Mouse (Mus musculus) gastrocnemius, adult 2 months (tissue): ENCODE results near the gene M1ap. TPM values are rescaled to one million over a fixed set of nuclear protein-coding genes. Genes with fewer than 3 reads are reported as not detected.
A peak's percentile ranks its signal among the peaks of the same experiment; 100 is the strongest.

Experiments
- DNase-seq: peaks from one replicate; pipeline ENCODE4 v3.0.0; 2022
- H3K27ac ChIP-seq: fragments of 200-600 bp; 2 replicates; pipeline ENCODE4 v1.8.1; 2022; ENCODE audit warnings: mild to moderate bottlenecking
- H3K4me3 ChIP-seq: fragments of 200-600 bp; 2 replicates; pipeline ENCODE4 v1.8.1; 2022; ENCODE audit warnings: mild to moderate bottlenecking, moderate library complexity
- CTCF ChIP-seq: fragments of 200-600 bp; IDR thresholded peaks from 2 replicates; pipeline ENCODE4 v1.8.1; 2022; ENCODE audit warnings: antibody characterized with exemption, mild to moderate bottlenecking, moderate library complexity
- intact Hi-C: fragments of 180-260 bp; cut with DNase I; formaldehyde crosslinking; loops from one replicate; pipeline ENCODE4 v1.15.1; 2025
- total RNA-seq, 2 experiments: library from RNA; stranded (reverse); gene quantifications; 2 replicates each; pipeline ENCODE4 v1.2.3; 2021

Gene M1ap
- total RNA-seq, 2 experiments from 2014 or later, result 0.45 TPM; not detected in 1

DNA sequence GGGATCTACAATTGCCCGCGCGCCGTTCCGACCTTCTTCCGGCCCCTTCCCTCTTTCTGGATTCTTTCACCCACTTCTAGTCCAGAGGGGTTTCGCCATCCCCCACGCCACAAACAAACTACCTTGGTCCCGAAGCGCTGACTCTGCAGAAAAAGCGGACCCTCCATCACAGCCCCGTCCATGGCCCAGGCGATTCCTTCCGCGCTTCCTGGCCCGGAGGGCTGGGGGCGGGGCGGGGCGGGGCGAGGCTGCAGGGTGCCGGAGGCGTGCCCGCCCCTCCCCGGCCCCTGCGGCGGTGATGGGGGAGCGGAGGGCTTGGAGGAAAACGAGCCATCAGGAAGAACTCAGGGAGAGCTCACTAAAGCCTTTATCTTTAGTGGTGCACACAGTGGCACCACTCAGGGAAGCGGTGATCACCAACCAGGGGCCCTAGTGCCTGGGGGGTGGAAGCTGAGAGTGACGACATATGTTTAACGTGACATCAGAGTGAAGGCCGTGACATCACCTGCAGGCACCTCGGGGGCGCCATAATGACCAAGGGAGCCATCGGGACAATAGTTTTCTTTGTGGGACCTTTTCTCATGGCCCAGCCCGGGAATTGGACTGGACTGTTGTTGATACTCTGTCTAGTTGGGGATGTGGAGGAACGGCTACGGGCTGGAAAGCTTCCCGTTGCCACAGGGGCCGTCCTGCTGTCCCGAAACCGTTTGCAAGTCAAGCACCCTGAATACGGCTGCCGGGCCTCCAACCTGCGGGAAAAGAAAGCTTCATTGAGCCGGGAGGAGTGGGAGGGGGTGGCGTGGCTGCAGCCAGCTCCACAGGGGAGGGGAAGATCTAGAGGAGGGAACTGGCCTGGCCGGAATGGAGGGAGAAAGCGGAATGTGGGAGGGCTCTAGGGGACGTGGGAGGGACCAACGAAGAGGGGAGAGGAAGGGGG, 86.8 kb downstream of the M1ap start, which contains the start of the genes Dok1 and Loxl3:
Dok1 (minus strand) TSS at position 223 of the 937 bp plus-strand sequence.
Loxl3 (plus strand) TSS at position 925 of the 937 bp plus-strand sequence.
- Histone ChIP-seq H3K27ac (peak within 1 kb of the TSS; percentile 88), H3K4me3 (peak within 1 kb of the TSS; percentile 81)
- intact Hi-C loops, result no loop called here
- TF ChIP-seq CTCF, result no peak
- DNase-seq, result peak; percentile 82

GRCm38 (mm10) chr6:83034463-83035055, 87.9 kb downstream of the M1ap start:
- no peak for TF ChIP-seq CTCF
- peak overlapping the region; percentile 81 for H3K4me3 ChIP-seq
- intact Hi-C loops, result no loop called here
- no peak for DNase-seq
- H3K27ac ChIP-seq, result peak overlapping the region; percentile 88

DNA sequence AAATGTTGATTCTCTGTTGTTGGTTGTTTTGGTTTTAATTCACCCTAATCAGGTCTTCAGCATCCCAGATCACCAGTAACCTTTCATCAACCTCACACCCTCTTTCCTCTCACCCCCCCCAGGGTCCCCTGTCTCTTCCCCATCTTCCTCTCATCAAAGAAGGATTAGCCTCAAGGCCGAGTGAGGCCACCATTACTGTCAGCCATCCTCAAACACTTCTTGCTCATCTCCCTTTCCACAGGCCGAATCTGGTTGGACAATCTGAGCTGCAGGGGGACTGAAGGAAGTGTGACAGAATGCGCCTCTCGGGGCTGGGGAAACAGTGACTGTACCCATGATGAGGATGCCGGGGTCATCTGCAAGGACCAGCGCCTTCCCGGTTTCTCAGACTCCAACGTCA, 90.5 kb downstream of the M1ap start:
- Histone ChIP-seq H3K27ac (no peak overlapping the region), H3K4me3 (no peak overlapping the region)
- intact Hi-C loops, result no loop called here
- TF ChIP-seq CTCF, result no peak
- no peak for DNase-seq

DNA sequence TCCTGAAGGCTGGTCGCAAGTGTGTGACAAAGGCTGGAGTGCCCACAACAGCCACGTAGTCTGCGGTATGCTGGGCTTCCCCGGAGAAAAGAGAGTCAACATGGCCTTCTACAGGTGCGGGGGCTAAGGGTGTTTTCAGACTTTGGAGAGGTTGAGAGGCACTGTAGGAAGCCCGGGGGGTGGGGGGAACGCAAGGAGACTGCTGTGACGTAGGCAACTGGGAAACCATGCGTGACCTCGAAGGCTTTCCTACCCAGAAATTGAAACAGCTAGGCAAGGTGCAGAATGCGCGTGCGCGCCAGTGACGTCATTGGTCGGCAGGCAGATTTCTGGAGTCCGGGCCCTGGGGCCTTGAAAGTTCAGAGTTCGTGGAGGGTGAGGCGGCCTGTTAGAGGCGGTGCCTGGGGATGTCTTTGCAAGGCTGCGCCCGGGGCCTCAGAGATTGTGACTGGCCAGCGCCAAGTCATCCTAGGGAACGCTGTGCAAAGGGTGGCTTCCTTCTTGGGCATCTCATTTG, 91.9 kb downstream of the M1ap start:
- no peak for TF ChIP-seq CTCF

GRCm38 (mm10) chr6:83040601-83041000, 93.9 kb downstream of the M1ap start:
- Histone ChIP-seq H3K27ac (no peak overlapping the region), H3K4me3 (no peak overlapping the region)
- no peak for DNase-seq
- intact Hi-C loops, result no loop called here
- no peak for TF ChIP-seq CTCF

More for the DNA sequence above, 91.9 kb downstream of the M1ap start:
- intact Hi-C loops, result no loop called here
- Histone ChIP-seq H3K27ac (peak overlapping the region; percentile 46), H3K4me3 (peak overlapping the region; percentile 63)
- peak; percentile 93 for DNase-seq

DNA sequence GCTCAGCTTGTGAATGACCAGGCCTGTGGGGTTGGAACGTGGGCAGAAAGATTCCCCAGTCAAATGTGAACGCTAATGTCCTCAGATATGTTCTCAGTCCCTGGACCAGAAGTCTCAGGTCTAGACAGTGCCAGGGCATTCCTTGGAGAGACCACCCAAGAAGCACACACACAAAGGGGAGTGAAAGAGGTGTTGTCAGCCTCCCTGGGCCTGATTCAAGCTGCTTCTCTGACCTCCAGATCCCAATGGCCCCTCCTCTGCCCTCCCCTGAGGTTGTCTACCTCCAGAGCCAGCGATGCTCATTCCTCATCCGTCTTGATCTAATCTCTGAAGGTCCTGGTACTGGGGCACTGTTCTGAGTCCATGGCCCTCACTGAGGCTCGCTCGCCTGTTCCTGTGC, 96.9 kb downstream of the M1ap start:
- intact Hi-C loops, result no loop called here

DNA sequence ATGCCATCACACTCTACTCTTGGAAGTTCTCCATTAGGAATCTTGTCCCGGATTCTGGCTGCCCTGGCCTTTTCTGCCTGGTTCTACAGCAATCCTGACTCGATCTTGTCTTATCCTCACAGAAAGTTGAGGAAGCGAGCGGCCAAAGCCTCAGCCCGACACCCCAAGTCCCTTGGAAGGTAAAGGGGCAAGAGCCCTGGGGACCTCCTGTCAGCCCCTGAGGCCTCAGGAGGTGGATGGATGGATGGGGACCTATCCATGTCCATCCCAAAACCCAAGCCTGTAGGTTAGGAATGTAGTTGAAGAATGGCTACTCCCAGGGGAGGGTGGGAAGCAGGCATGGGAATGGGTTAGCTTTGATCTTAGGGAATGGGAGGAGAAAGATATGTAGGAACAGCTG, 97.3 kb downstream of the M1ap start:
- no peak overlapping the region for H3K4me3 ChIP-seq
- no peak for TF ChIP-seq CTCF
- DNase-seq, result no peak
- intact Hi-C loops, result no loop called here
- peak overlapping the region; percentile 12; the same call in 1 of the 2 replicates for H3K27ac ChIP-seq

More for the DNA sequence above, 96.9 kb downstream of the M1ap start:
- Histone ChIP-seq H3K4me3 (no peak overlapping the region), H3K27ac (peak overlapping the region; percentile 12; the same call in 1 of the 2 replicates)
- no peak for TF ChIP-seq CTCF
- DNase-seq, result no peak

DNA sequence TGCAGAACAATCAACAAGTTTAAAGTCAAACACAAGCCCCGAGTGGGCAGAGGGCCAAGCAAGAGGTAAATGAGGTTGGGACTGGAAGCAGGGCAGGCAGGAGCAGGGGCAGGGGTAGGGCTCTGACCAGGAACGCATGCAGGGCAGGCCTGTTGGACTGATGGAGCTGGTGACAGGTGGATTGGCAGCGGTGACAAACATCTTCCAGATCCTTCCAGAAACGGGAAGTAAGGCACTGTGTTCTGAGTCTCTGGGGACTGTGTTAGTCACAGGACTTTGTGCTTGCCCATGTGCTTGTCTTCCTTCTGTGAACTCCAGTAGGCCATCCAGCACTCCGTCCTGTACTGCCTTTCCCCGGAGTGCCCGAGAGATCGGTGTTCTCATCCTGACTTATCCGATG, 98.0 kb downstream of the M1ap start:
- no peak for TF ChIP-seq CTCF
- Histone ChIP-seq H3K4me3 (no peak overlapping the region), H3K27ac (no peak overlapping the region)
- DNase-seq, result no peak
- intact Hi-C loops, result no loop called here

- intact Hi-C loops, result no loop called here
- DNase-seq, result no peak
- Histone ChIP-seq H3K4me3 (no peak overlapping the region), H3K27ac (no peak overlapping the region)
- no peak for TF ChIP-seq CTCF
These were observed 102.7 kb downstream of the M1ap start for GRCm38 (mm10) chr6:83049367-83049766.

GRCm38 (mm10) chr6:83053136-83053960, 106.6 kb downstream of the M1ap start:
- intact Hi-C loops, result no loop called here

GRCm38 (mm10) chr6:83054074-83054851, 107.6 kb downstream of the M1ap start, which contains the start of gene Aup1:
Aup1 (plus strand) TSS chr6:83054521.
- intact Hi-C loops, result loop anchor here (1.0 to 2.0 kb wide), 3 partner anchors 23 to 58 kb away; partner anchors contain the start of genes Ccdc142, Gm42688 and Pcgf1
- H3K4me3 ChIP-seq, result peak within 1 kb of the TSS; percentile 85
- peak; percentile 98 for DNase-seq
- no peak for TF ChIP-seq CTCF
- peak within 1 kb of the TSS; percentile 91 for H3K27ac ChIP-seq

More at GRCm38 (mm10) chr6:83053136-83053960, 106.6 kb downstream of the M1ap start:
- Histone ChIP-seq H3K4me3 (peak overlapping the region; percentile 85), H3K27ac (peak overlapping the region; percentile 91)
- no peak for TF ChIP-seq CTCF
- peak; percentile 53 for DNase-seq
